Mouse (Mus musculus) hindbrain, embryonic 11.5 days (tissue): ENCODE data around the gene Camk1d. TPM values are rescaled to one million over a fixed set of nuclear protein-coding genes. Genes with fewer than 3 reads are reported as not detected.
"Not testable (repeated sequence)": the region's sequence is repeated elsewhere in the genome, so short reads cannot be mapped to it uniquely, and the experiment has no call there.

Experiments
- ATAC-seq: fragments of 200-750 bp; cut with Nextera tagmentation; 2 replicates; pipeline ENCODE4 v1.8.0; 2017; ENCODE audit warnings: mild to moderate bottlenecking, moderate TSS enrichment, moderate library complexity; ENCODE audit not compliant: low FRiP score
- DNase-seq: peaks from one replicate; pipeline ENCODE4 v3.0.0-alpha.2; 2015; ENCODE audit warnings: low spot score
- H3K27ac ChIP-seq: fragments of 300-500 bp; sonication (generic); 2 replicates; pipeline ENCODE4 v1.5.1; 2014; ENCODE audit warnings: mild to moderate bottlenecking, low read depth, low read length
- H3K27me3 ChIP-seq: fragments of 300-500 bp; sonication (generic); 2 replicates; pipeline ENCODE4 v1.6.1; 2014; ENCODE audit warnings: mild to moderate bottlenecking, low read length, moderate library complexity, mixed read lengths; ENCODE audit not compliant: control insufficient read depth, insufficient read depth
- H3K36me3 ChIP-seq: fragments of 300-500 bp; sonication (generic); 2 replicates; pipeline ENCODE4 v1.6.1; 2014; ENCODE audit warnings: mild to moderate bottlenecking, low read length, moderate library complexity, mixed read lengths; ENCODE audit not compliant: control insufficient read depth, insufficient read depth
- H3K4me1 ChIP-seq: fragments of 300-500 bp; sonication (generic); replicated peaks from 2 replicates; pipeline ENCODE4 v1.6.1; 2014; ENCODE audit warnings: low read length, mixed read lengths; ENCODE audit not compliant: control insufficient read depth, insufficient read depth
- H3K4me2 ChIP-seq: fragments of 300-500 bp; sonication (generic); replicated peaks from 2 replicates; pipeline ENCODE4 v1.6.1; 2014; ENCODE audit warnings: mild to moderate bottlenecking, low read depth, low read length
- H3K4me3 ChIP-seq: fragments of 300-500 bp; sonication (generic); 2 replicates; pipeline ENCODE4 v1.5.1; 2014; ENCODE audit warnings: low read depth, low read length
- H3K9ac ChIP-seq: fragments of 300-500 bp; sonication (generic); 2 replicates; pipeline ENCODE4 v1.6.1; 2014; ENCODE audit warnings: low read depth, low read length
- H3K9me3 ChIP-seq: fragments of 300-500 bp; sonication (generic); 2 replicates; pipeline ENCODE4 v1.6.1; 2016; ENCODE audit warnings: low read length; ENCODE audit not compliant: control insufficient read depth
- WGBS: fragments of 180-500 bp; shearing (Covaris S2); extraction: QIAGEN DNeasy Blood & Tissue Kit; methylation state at CpG from one replicate; pipeline ENCODE4 v1.1.7; 2014; 5-methylcytosine and 5-hydroxymethylcytosine counted together
- polyA plus RNA-seq: library from polyadenylated mRNA; unstranded; fragments of >200 nt; fragmentation: Nextera tagmentation; extraction: Ambion mirVana; gene quantifications from 2 replicates; pipeline ENCODE4 v1.2.1, GENCODE M21; 2014

Camk1d gene
- polyA plus RNA-seq, 1 experiment from 2014 or later, result 2.7 TPM

GRCm38 (mm10) chr2:5566611-5567010 is 147.7 kb downstream of the Camk1d start:
- WGBS, result 92% methylated on average over 5 of the region's 5 CpGs
- Histone ChIP-seq H3K27ac (no peak overlapping the region), H3K4me1 (no peaks in the 10 kb centered on the region), H3K9me3 (no peaks in the 10 kb centered on the region), H3K9ac (no peak overlapping the region), H3K27me3 (no peaks in the 10 kb centered on the region), H3K4me2 (no peak overlapping the region), H3K4me3 (no peak overlapping the region), H3K36me3 (no peaks in the 10 kb centered on the region)
- no peak for ATAC-seq
- no peak for DNase-seq

DNA sequence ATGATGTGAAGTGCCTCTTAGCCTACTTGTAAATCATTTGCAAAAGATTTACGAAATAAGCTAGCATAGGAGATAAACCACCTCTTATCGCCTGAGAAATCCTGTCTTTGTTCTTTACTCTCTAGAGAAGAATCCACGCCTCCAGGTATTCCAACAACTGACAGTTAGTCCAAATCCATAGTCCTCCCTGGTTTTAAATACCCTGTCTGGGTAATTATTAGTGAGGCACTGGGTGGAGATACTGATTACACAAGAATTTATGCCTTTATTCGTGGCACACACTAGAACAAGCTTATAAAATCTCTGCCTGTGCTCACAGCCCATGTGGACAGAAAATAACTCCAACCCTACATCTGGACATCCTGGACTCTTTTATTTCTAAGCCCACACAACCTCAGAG is 150.6 kb downstream of the Camk1d start:
- ATAC-seq, result no peak
- 91% methylated on average over 4 of the region's 4 CpGs for WGBS
- H3K36me3 ChIP-seq, result no peaks in the 10 kb centered on the region
- no peaks in the 10 kb centered on the region for H3K4me1 ChIP-seq
- H3K9me3 ChIP-seq, result no peaks in the 10 kb centered on the region
- H3K9ac ChIP-seq, result no peak overlapping the region
- H3K27me3 ChIP-seq, result no peaks in the 10 kb centered on the region
- no peak overlapping the region for H3K27ac ChIP-seq
- H3K4me2 ChIP-seq, result no peak overlapping the region
- H3K4me3 ChIP-seq, result no peak overlapping the region
- no peak for DNase-seq

- H3K9me3 ChIP-seq, result no peaks in the 10 kb centered on the region
- H3K4me3 ChIP-seq, result no peak overlapping the region
- H3K27me3 ChIP-seq, result no peaks in the 10 kb centered on the region
- no peak overlapping the region for H3K9ac ChIP-seq
- no peak for DNase-seq
- ATAC-seq, result no peak
- H3K36me3 ChIP-seq, result no peaks in the 10 kb centered on the region
- 83% methylated on average over 3 of the region's 3 CpGs for WGBS
- no peak overlapping the region for H3K4me2 ChIP-seq
- H3K27ac ChIP-seq, result no peak overlapping the region
- H3K4me1 ChIP-seq, result no peaks in the 10 kb centered on the region
Observed at GRCm38 (mm10) chr2:5561446-5561845, 152.9 kb downstream of the Camk1d start.

- ATAC-seq, result no peak
- 94% methylated on average over 3 of the region's 3 CpGs for WGBS
- no peak overlapping the region for H3K27ac ChIP-seq
- H3K9me3 ChIP-seq, result no peaks in the 10 kb centered on the region
- no peak overlapping the region for H3K4me3 ChIP-seq
- DNase-seq, result no peak
- no peak overlapping the region for H3K4me2 ChIP-seq
- no peaks in the 10 kb centered on the region for H3K4me1 ChIP-seq
- no peaks in the 10 kb centered on the region for H3K36me3 ChIP-seq
- no peak overlapping the region for H3K9ac ChIP-seq
- H3K27me3 ChIP-seq, result no peaks in the 10 kb centered on the region
Observed at GRCm38 (mm10) chr2:5553264-5553663, 161.1 kb downstream of the Camk1d start.

- no peak overlapping the region for H3K4me3 ChIP-seq
- H3K27me3 ChIP-seq, result no peaks in the 10 kb centered on the region
- H3K4me2 ChIP-seq, result no peak overlapping the region
- H3K36me3 ChIP-seq, result no peaks in the 10 kb centered on the region
- H3K9ac ChIP-seq, result no peak overlapping the region
- 94% methylated on average over 5 of the region's 5 CpGs for WGBS
- H3K27ac ChIP-seq, result no peak overlapping the region
- no peak for ATAC-seq
- no peaks in the 10 kb centered on the region for H3K9me3 ChIP-seq
- no peaks in the 10 kb centered on the region for H3K4me1 ChIP-seq
- DNase-seq, result no peak
Observed at GRCm38 (mm10) chr2:5551758-5552255, 162.5 kb downstream of the Camk1d start.

DNA sequence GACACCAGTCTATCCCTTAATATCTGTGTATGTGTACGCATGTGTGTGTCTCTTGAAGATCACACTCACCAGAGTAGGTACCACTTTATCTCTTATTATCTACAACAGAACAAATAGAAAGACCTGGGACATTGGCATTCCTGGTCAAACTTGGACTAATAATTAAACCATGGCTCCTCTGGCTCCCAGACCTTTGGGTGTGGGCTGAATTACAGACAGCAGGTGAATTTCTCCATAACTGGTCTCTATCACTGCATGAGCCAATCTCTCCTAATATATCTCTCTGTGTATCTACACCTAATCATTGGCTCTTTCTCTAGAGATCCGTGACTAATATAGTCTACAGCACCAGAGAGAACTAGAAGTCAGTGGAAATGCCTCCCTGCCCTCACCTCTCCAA is 165.0 kb downstream of the Camk1d start:
- H3K4me3 ChIP-seq, result no peak overlapping the region
- H3K4me1 ChIP-seq, result no peaks in the 10 kb centered on the region
- no peak overlapping the region for H3K4me2 ChIP-seq
- ATAC-seq, result no peak
- H3K27me3 ChIP-seq, result no peaks in the 10 kb centered on the region
- no peaks in the 10 kb centered on the region for H3K9me3 ChIP-seq
- DNase-seq, result no peak
- H3K36me3 ChIP-seq, result no peaks in the 10 kb centered on the region
- H3K27ac ChIP-seq, result no peak overlapping the region
- WGBS, result 90% methylated on average over 2 of the region's 2 CpGs
- H3K9ac ChIP-seq, result no peak overlapping the region

GRCm38 (mm10) chr2:5548872-5549271 is 165.4 kb downstream of the Camk1d start:
- no peak for ATAC-seq
- no peak overlapping the region for H3K4me2 ChIP-seq
- WGBS, result 89% methylated on average over 4 of the region's 4 CpGs

GRCm38 (mm10) chr2:5540870-5541269 is 173.4 kb downstream of the Camk1d start:
- Histone ChIP-seq H3K4me3 (no peak overlapping the region), H3K9me3 (no peaks in the 10 kb centered on the region), H3K27ac (no peak overlapping the region), H3K36me3 (no peaks in the 10 kb centered on the region), H3K9ac (no peak overlapping the region), H3K4me1 (no peaks in the 10 kb centered on the region), H3K27me3 (no peaks in the 10 kb centered on the region), H3K4me2 (no peak overlapping the region)
- DNase-seq (no peak), ATAC-seq (no peak)
- WGBS, result 82% methylated on average over 3 of the region's 3 CpGs

More at GRCm38 (mm10) chr2:5548872-5549271, 165.4 kb downstream of the Camk1d start:
- no peak for DNase-seq
- Histone ChIP-seq H3K4me3 (no peak overlapping the region), H3K9me3 (no peaks in the 10 kb centered on the region), H3K9ac (no peak overlapping the region), H3K27me3 (no peaks in the 10 kb centered on the region), H3K27ac (no peak overlapping the region), H3K36me3 (no peaks in the 10 kb centered on the region), H3K4me1 (no peaks in the 10 kb centered on the region)

- not testable (repeated sequence) for H3K27me3 ChIP-seq, H3K27ac ChIP-seq, H3K4me2 ChIP-seq, H3K4me3 ChIP-seq, H3K36me3 ChIP-seq, DNase-seq, H3K4me1 ChIP-seq, H3K9me3 ChIP-seq, H3K9ac ChIP-seq, ATAC-seq
- 63% methylated on average over 3 of the region's 3 CpGs for WGBS
Observed at GRCm38 (mm10) chr2:5539894-5540293, 174.4 kb downstream of the Camk1d start.
